Mouse (Mus musculus) urinary bladder, postnatal 36 days (tissue): ENCODE data around the gene Lnpep.
"Not testable (repeated sequence)": the region's sequence is repeated elsewhere in the genome, so short reads cannot be mapped to it uniquely, and the experiment has no call there.

Source experiments
- DNase-seq, 2 experiments: peaks; one replicate each; pipeline ENCODE4 v3.0.0; 2022; ENCODE audit warnings: low spot score in 2 of 2, mixed read lengths in 1 of 2

Gene Lnpep

DNA sequence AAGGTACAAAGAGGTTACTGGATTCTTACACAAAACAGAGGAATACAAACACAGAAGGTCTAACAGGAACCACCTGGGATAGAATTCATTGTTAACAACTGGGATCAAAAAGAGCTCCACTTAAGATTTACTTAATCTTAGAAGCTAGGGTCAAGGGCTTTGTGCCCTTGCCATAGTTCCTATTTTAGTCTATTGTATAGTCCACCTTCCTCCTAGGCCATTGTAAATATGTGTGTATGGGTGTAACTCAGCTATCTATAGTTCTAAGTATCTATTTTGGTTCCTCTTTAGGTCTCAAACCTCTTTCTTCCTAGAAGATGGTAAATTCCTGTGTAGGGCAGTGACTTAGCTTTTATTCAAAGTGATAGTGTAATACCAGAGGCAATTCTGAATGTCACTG, 128.6 kb downstream of the Lnpep start:
- DNase-seq: not testable (repeated sequence)

DNA sequence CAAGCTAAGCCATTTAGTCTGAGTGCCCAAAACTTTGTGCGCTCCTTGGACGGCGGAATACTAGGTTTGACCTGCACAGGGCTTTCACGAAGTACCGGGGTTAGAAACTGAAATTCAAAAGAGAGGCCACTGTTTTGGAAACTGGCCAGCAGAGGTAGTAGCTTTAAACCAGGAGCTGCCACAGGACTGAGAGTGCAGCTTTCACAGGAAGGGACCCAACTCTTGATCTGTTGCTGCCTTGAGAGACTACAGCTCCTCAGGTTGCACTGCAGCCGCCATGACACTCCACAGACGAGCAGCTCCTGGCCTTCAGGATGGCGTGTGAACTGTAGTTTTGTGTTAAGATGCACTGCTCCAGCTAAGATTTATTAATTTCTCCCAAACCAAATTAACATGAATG, 132.7 kb downstream of the Lnpep start:
- no peak for DNase-seq

DNA sequence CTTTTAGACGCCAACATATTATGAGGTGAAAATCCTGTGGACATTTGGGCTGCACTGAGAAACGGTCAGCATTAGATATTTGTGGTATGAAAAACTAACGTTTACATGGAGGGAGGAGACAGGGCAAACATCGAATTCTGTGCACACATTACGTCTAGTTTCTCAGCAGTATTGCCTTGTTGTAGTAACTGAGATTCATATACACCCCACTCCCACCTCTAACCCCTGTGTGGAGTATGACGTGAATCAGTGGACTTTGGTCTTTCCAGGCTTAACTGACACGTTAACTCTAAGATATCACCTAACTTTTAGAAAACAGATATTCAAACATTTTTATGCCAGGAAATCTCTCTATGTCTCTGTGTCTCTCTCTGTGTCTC, 133.2 kb downstream of the Lnpep start:
- DNase-seq: no peak

DNA sequence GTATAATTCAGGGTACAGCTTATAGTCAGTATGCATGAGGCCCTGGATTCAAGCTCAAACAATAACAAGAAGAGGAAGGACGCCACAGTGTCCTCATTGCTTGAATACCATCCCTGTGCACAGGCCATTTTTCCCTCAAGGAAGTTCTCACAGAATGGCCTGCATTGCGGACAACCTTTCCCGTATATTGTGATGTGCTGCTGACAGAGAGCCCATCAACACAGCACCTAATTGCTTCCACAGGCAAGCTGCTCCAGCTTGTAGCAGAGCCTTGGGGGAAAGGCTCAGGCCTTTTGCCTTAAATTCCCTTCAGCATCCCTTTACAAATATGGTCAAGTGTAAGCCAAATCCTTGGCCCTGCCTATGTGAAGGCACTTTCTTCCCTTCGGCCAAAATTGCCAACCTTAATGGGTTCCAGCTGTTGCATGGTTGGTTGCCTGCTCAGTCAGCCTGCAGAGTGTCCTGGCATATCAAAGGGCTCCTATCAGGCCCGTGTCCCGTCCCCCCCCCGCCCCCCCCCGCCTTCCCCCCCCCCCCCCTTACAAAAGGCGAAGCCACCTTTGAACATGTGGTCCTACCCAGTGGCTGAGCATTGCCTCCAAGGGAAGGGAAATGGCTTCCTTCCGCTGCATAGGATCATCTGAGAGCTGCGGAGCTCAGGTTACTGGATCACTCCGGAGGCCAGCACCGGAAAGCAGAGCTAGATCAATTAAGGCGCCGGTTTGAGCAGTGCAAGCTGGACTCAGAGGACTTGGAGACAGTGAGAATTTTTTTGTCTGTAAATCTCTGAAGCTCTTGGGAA, 133.8 kb downstream of the Lnpep start:
- DNase-seq: no peak

DNA sequence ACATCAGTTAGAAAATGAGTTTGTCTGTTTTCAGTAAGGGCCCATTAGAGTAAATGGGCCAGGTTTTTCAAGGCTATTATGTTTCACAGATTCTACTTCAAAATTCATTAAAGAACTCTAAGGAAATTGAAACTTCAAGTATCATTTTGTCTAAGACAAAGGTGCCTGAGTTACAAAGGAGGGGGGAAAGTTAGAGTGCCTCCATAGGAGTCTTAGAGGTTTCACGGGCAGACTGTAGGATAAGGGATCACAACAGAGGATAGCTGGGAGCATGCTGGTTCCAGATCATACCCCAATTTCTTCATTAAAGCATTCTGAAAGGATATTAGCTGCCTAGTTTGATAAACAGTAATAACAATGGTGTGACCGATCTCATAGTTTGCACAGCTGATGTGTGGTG, 139.1 kb downstream of the Lnpep start:
- no peak for DNase-seq
